Mouse (Mus musculus) cerebellum, postnatal 10 days (tissue): ENCODE data around the gene Cutc.

Source experiments
- DNase-seq, 2 experiments: peaks; one replicate each; pipeline ENCODE4 v3.0.0; 2021; ENCODE audit warnings: mixed read lengths in 2 of 2

The Cutc gene

GRCm38 (mm10) chr19:43754237-43754636 is 1.4 kb downstream of the Cutc start:
- DNase-seq = no peak

- no peak for DNase-seq
Observed at GRCm38 (mm10) chr19:43754872-43755271, 2.1 kb downstream of the Cutc start.

GRCm38 (mm10) chr19:43760504-43760903 is 7.7 kb downstream of the Cutc start:
- peak; percentile 86 to 87 for DNase-seq

GRCm38 (mm10) chr19:43761543-43762256 is 8.9 kb downstream of the Cutc start:
- DNase-seq = no peak

GRCm38 (mm10) chr19:43762410-43762809 is 9.6 kb downstream of the Cutc start:
- no peak for DNase-seq

GRCm38 (mm10) chr19:43766451-43766850 is 13.7 kb downstream of the Cutc start:
- DNase-seq = no peak

- no peak for DNase-seq
Observed at GRCm38 (mm10) chr19:43767549-43768322, 14.9 kb downstream of the Cutc start.

- no peak for DNase-seq
Observed at GRCm38 (mm10) chr19:43769366-43769960, 16.7 kb downstream of the Cutc start.

GRCm38 (mm10) chr19:43770584-43770983 is 17.8 kb downstream of the Cutc start:
- no peak for DNase-seq

- DNase-seq = no peak
Observed at GRCm38 (mm10) chr19:43771499-43771969, 18.7 kb downstream of the Cutc start.

- no peak for DNase-seq
Observed at GRCm38 (mm10) chr19:43772311-43772710, 19.5 kb downstream of the Cutc start.

GRCm38 (mm10) chr19:43775433-43775832 is 22.6 kb downstream of the Cutc start:
- no peak for DNase-seq

GRCm38 (mm10) chr19:43776561-43776960 is 23.8 kb downstream of the Cutc start:
- DNase-seq = no peak

- DNase-seq = no peak
Observed at GRCm38 (mm10) chr19:43777308-43777707, 24.5 kb downstream of the Cutc start.

- DNase-seq = no peak
Observed at GRCm38 (mm10) chr19:43780391-43780790, 27.6 kb downstream of the Cutc start.

GRCm38 (mm10) chr19:43781980-43782379 is 29.2 kb downstream of the Cutc start, which contains the start of gene Abcc2:
Gene Abcc2, plus strand, starts transcription at chr19:43782192.
- no peak for DNase-seq

- no peak for DNase-seq
Observed at GRCm38 (mm10) chr19:43784761-43785160, 32.0 kb downstream of the Cutc start.

GRCm38 (mm10) chr19:43786249-43787026 is 33.6 kb downstream of the Cutc start:
- no peak for DNase-seq

GRCm38 (mm10) chr19:43789817-43790216 is 37.0 kb downstream of the Cutc start:
- DNase-seq = no peak

GRCm38 (mm10) chr19:43792537-43792936 is 39.7 kb downstream of the Cutc start:
- DNase-seq = no peak

GRCm38 (mm10) chr19:43793951-43794350 is 41.2 kb downstream of the Cutc start:
- no peak for DNase-seq

GRCm38 (mm10) chr19:43795511-43795910 is 42.7 kb downstream of the Cutc start:
- no peak for DNase-seq

- DNase-seq = no peak
Observed at GRCm38 (mm10) chr19:43797216-43797615, 44.4 kb downstream of the Cutc start.
